Mouse (Mus musculus) kidney, adult 8-10 months (tissue): ENCODE data around the gene Gm8909.
A peak's percentile ranks its signal among the peaks of the same experiment; 100 is the strongest.
"Not testable (repeated sequence)": the region's sequence is repeated elsewhere in the genome, so short reads cannot be mapped to it uniquely, and the experiment has no call there.

Experiments
- DNase-seq, 2 experiments: peaks; one replicate each; pipeline ENCODE4 v3.0.0; 2022

The Gm8909 gene

GRCm38 (mm10) chr17:36161129-36162051 is 6.9 kb downstream of the Gm8909 start:
- no peak for DNase-seq

DNA sequence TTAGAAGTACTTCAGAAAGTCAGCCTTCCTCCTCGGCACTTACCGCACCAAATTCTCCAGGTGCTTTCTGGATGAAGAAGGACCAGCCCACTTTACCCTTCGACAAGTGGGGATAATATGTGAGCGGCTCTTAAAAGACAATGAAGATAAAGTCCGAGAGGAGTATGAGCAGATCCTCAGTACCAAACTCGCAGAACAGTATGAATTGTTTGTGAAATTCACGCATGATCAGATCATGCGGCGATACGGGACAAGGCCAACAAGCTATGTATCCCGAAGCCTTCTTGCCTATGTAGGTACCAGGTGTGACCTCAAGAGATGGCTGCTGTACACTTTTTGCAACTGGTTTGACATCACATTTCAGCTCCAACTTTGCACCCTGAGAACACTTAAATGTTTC is 10.1 kb downstream of the Gm8909 start:
- DNase-seq: not testable (repeated sequence)

DNA sequence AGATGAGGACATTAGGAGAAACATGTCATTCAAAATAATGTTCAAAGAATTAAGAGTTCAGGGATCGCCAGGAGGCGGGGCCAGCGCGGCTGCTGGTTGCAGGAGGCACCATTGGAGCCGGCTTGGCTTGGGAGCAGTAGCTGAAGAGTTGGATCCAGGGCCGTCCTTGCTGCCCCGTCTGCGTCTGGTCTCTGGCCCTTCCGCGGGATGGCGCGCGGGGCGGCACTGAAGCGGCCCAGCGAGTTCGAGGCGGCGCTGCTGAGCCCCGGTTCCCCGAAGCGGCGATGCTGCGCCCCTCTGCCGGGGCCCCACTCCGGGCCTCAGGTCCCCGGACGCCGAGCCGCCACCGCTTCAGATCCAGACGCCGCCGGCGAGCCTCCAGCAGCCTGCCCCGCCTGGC is 10.6 kb downstream of the Gm8909 start:
- DNase-seq: not testable (repeated sequence)

DNA sequence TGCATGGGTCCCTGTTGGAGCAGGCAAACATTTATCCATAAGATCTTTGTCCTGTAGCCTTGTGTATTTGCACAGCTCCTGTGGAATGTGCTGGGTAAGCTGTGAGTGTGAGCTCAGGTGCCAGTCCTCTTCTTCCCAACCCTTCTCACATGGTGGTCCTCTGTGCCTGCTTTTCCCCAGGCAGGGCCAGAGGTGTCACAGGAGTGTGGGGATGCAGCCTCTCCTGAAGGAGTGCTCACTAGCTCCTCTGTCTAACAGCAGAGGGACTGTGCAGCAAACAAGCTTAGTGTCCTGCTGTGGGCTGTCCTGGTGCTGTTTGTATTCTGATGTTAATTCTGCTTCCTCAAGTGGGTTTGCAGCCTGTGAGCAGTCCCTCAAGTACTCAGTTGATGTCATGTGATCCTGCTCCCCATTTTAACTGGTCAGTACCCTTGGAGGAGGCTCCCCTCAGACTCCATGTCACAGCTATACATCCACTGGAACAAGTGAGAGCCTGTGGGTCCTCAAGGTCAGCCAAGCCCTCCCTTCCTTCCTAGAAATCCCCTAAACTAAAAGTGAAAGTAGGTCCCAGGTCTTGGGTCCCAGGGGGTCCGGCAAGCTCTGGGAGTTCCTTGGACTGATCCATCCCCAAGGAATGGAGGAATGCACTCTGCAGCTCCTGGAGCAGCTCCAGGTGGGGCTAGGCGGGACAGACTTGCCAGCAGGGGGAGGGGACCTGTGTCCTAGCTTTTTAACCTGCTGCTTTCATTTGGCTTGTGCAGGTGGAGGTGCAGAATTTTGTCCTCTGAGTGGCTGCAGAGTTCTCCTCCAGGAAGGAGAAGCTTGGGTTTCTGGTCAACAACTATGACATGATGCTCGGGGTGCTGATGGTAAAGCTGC is 13.8 kb downstream of the Gm8909 start:
- no peak for DNase-seq

DNA sequence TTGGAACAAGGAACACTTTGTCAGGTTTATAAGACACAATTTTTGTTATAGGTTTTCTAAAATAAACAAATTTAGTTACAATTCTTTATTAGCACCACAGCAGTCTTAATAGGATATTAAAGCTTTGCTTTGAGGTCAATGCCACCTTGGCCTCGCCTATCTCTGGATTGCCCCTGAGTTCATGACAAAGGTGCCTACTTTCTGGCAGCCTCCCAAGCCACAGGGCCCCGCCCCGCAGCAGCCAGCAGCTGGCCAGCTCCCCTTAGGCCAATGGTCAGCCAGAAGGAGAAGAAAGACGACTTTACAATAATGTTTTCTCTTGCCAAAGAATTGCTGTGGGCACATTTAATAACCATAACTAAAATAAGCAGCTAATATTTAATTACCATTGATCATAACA is 17.1 kb downstream of the Gm8909 start:
- DNase-seq: peak in 1 of 2 experiments; percentile 27

DNA sequence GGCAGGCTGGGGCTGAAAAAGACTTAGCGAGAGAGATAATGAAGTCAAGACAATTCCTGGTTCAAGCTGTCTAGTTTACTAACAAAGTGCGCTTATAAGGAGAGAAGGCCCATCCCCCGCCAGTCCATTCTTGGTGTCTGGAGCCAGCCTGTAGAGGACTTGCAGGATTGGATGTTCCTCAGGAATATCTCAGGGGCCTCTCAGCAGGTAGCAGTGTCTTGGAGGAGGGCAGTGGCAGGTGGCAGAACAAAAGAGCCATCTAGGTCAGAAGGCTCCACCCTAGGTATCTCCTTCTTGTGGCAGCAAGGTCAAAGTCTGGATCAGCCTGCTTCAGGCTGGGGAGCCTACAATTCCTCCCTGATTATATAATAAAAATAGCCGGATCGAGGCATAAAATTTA is 19.9 kb downstream of the Gm8909 start:
- not testable (repeated sequence) for DNase-seq

GRCm38 (mm10) chr17:36146937-36147336 is 21.4 kb downstream of the Gm8909 start:
- not testable (repeated sequence) for DNase-seq

- DNase-seq: not testable (repeated sequence)
These were observed 22.5 kb downstream of the Gm8909 start for GRCm38 (mm10) chr17:36145861-36146156.

GRCm38 (mm10) chr17:36145111-36145860 is 23.1 kb downstream of the Gm8909 start:
- no peak for DNase-seq

GRCm38 (mm10) chr17:36136299-36136848 is 32.0 kb downstream of the Gm8909 start:
- DNase-seq: not testable (repeated sequence)

DNA sequence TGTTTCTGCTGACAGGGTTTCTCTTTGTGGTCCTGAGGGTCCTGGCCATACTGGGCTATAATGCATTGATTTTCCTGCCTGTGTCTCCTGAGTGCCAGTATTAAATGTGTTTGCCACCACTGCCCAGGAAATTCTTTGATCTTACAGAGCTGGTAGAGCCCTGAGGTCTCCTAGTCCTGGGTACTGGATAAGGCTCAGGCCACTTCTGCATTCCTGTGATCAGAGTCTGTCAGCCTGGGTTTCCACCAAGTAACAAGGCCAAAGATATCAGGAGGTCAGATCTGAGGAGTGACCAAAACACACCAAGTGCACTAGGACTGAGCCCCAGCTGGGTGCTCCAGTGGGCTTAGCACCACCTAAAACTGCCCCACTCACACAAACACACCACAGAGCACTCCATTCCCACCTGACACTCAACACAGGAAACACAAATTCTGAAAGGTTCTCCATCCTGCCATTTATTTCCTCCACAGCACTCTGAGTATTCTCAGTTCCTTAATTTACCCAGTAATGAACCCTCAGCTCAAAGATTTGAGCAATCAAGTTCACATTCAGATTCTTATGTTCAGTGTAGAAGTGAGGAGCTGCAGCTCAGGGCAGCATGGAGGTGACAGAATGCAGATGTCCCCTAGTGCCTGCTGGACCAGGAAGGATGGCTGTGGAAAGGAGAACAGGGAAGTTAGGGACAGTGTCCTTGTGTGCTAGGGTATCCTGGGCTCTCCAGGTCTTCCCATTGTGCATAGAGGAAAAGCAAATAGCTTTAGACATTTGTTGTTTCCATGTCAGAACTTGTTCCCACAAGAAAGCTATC is 32.7 kb downstream of the Gm8909 start:
- not testable (repeated sequence) for DNase-seq

GRCm38 (mm10) chr17:36131516-36132265 is 36.6 kb downstream of the Gm8909 start:
- no peak for DNase-seq

DNA sequence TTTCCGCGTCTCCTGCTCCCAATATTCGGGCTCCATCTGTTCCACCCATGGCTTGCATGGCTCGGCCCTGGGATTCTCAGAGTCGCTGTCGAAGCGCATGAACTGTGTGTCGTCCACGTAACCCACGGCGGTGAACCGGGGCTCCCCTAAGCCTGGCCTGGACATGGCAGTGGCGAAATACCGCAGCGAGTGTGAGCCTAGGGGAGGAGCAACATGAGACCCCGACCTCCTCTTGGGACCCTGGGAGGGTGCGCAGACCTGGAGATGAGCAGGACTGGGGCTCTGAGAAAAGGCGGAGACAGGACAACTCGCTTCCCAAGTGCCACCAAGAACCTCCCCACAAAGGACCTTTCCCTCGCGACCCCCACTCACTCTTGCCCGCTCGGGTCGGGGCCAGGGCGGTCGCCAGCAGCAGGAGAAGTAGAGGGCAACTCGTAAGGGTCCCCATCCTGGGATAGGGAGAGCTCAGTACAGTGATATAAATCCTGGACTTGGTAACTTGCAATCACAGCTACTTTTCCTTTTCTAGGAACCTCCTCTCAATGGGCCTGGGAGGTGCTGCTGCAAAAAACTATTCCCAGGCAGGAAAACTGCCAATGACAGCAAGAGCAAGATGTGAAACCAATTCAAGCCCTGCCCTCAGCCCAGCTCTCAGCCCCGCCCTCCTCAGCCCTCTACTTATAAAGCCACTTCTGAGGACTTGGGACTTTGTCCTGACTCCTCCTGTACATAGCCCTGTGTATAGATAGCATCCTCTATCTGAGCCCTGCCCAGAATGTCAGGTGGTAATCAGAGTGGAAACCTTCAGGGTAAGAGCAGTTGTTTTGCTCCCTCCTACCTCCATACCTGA is 39.1 kb downstream of the Gm8909 start, which contains the start of gene Gm7030:
Gm7030 (minus strand) TSS at position 458 of the 850 bp plus-strand sequence.
- DNase-seq: peak; percentile 58 to 66

- not testable (repeated sequence) for DNase-seq
These were observed 39.8 kb downstream of the Gm8909 start for GRCm38 (mm10) chr17:36128525-36128924.

DNA sequence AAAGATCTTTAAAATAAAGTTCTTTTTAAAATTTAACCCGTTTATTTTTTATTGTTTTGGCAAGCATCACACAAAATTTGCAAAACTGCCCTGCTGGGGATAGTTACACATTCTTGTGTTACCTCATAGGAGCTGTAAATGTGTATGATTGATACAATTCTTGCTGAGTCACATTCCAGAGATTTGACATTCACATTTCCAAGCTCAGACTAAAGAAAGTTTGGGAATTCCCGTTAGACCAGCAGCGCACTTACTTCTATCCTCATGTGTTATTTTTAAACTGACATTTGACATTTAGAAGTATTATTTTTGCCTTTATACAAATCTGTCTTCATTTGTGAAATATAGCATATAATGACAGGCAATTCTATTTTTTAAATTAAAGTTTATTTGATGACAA is 44.2 kb downstream of the Gm8909 start:
- not testable (repeated sequence) for DNase-seq

- peak; percentile 60 to 83 for DNase-seq
These were observed 46.9 kb downstream of the Gm8909 start, which contains the start of gene Gm19684 for GRCm38 (mm10) chr17:36121352-36122020. TSS of gene Gm19684 (plus strand) at chr17:36121678.

DNA sequence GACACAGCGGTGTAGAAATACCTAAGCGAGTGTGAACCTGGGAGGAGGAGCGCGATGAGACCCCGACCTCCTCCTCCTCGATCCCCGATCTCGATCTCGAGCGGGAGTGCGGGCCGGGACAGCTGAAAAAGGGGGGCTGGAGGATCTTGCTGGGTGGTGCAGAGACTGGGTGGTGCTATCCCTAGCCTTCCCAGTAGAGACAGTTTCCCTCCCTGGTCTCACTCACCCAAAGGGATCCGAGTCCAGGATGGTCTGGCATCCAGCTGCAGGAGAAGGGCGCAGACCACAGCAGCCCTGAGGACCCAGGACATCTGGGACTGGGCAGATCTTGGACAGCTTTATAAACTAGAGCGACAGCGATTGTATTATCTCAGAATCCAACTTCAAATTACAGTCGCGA is 47.5 kb downstream of the Gm8909 start:
- DNase-seq: not testable (repeated sequence)

DNA sequence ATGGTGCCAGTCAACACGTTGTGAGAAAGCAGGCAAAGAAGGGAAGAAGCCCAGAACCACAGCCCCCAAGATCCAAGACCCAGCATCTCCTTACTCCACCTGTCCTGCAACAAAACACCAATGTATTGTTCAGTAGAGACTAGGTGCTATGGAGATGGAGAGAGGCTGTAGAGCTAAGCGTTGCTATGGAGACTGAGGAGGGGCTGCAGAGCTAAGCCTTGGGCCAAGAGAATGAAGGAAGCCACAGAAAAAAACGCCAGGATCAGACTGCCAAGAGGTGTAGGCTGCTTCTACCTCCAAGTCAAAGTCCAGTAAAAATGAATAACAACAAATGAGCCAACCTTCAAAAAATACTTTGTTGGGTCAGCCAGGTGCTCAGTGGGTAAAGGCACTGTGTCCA is 51.8 kb downstream of the Gm8909 start:
- not testable (repeated sequence) for DNase-seq
